20 mouse cellular contexts compared by ENCODE assay signal in genomic region chr13:102487416-102488097, GRCm38 (mm10).
DNase-seq lines count a peak whose midpoint lies in the region; ATAC-seq lines count a peak whose summit lies in the region.
"Had no signal": no experiment of that assay in that cellular context is flagged by ENCODE, and none has a peak within 500 bp of the region (broad histone marks: within the 10 kb centered on the region; RNA-seq: fewer than 3 reads in every experiment).

No protein-coding gene starts in this region.

- H3K27me3 ChIP-seq in hindbrain, embryonic 16.5 days (replicated peaks; ENCODE audit: control insufficient read depth, insufficient read depth, low read length), result no peaks in the 10 kb centered on the region
- H3K27me3 ChIP-seq in hindbrain, embryonic 12.5 days, result no peaks in the 10 kb centered on the region
- no peaks in the 10 kb centered on the region; the same call in 1 of the 2 replicates for H3K27me3 ChIP-seq in midbrain, embryonic 10.5 days (ENCODE audit: low read depth, poor library complexity, severe bottlenecking)
- H3K27me3 ChIP-seq in midbrain, embryonic 15.5 days (replicated peaks), result no peaks in the 10 kb centered on the region
- H3K27me3 ChIP-seq in midbrain, embryonic 12.5 days, result no peaks in the 10 kb centered on the region
- H3K27me3 ChIP-seq: hindbrain, embryonic 15.5 days; liver, embryonic 15.5 days had no signal

- 65% methylated on average over 4 of the region's 4 CpGs for WGBS in hindbrain, embryonic 16.5 days
- WGBS in hindbrain, embryonic 12.5 days, result 61% methylated on average over 4 of the region's 4 CpGs
- WGBS in midbrain, embryonic 10.5 days, result 43% methylated on average over 4 of the region's 4 CpGs
- WGBS in midbrain, embryonic 15.5 days, result 32% methylated on average over 4 of the region's 4 CpGs
- 27% methylated on average over 4 of the region's 4 CpGs for WGBS in midbrain, embryonic 12.5 days

- no peak overlapping the region for H3K27ac ChIP-seq in hindbrain, embryonic 16.5 days (ENCODE audit: low read depth, low read length)
- no peak overlapping the region for H3K27ac ChIP-seq in hindbrain, embryonic 12.5 days
- peak overlapping the region; percentile 46 for H3K27ac ChIP-seq in midbrain, embryonic 10.5 days (replicated peaks)
- H3K27ac ChIP-seq in midbrain, embryonic 15.5 days, result no peak overlapping the region
- H3K27ac ChIP-seq in midbrain, embryonic 12.5 days (replicated peaks), result no peak overlapping the region
- H3K27ac ChIP-seq: heart, embryonic 10.5 days; hindbrain, embryonic 15.5 days; left cerebral cortex, adult 2 months; liver, embryonic 15.5 days had no signal

- ATAC-seq in hindbrain, embryonic 16.5 days, result 0 out of 2 replicates have a peak, but pooled peaks have one; percentile 40
- no peak for ATAC-seq in hindbrain, embryonic 12.5 days (ENCODE audit: low FRiP score)
- ATAC-seq in midbrain, embryonic 15.5 days (replicated peaks), result no peak; the same call in 1 of the 2 replicates
- peak; percentile 71 for ATAC-seq in midbrain, embryonic 12.5 days (ENCODE audit: low FRiP score, low read depth)
- ATAC-seq: activated CD4-positive, CD25-positive, alpha-beta regulatory T cell, adult 4 months; intestine, postnatal 0 days had no signal

- DNase-seq in midbrain, embryonic 10.5 days (ENCODE audit: low spot score), result peak; percentile 28
- no peak for DNase-seq in right cerebral cortex, adult 2 months (ENCODE audit: low spot score in 2 of 2)
- DNase-seq in layer of hippocampus, adult 9-11 months, result no peak
- no peak for DNase-seq in left cerebral cortex, adult 18-20 months (ENCODE audit: low spot score in 2 of 2)
- DNase-seq: adrenal gland, postnatal 14 days; cerebellum, adult 18-20 months; gastrocnemius, postnatal 14 days; heart, postnatal 10 days; lung, postnatal 36 days; thymus, postnatal 25 days had no signal

- no peak overlapping the region for H3K4me2 ChIP-seq in hindbrain, embryonic 16.5 days (ENCODE audit: low read length)
- no peak overlapping the region for H3K4me2 ChIP-seq in hindbrain, embryonic 12.5 days (replicated peaks)
- no peak overlapping the region for H3K4me2 ChIP-seq in midbrain, embryonic 15.5 days
- H3K4me2 ChIP-seq in midbrain, embryonic 12.5 days (replicated peaks), result no peak overlapping the region
- H3K4me2 ChIP-seq: hindbrain, embryonic 15.5 days; liver, embryonic 15.5 days had no signal

- H3K9ac ChIP-seq in hindbrain, embryonic 16.5 days (ENCODE audit: low read depth, low read length), result no peak overlapping the region
- H3K9ac ChIP-seq in hindbrain, embryonic 12.5 days, result no peak overlapping the region
- no peak overlapping the region for H3K9ac ChIP-seq in midbrain, embryonic 15.5 days
- H3K9ac ChIP-seq in midbrain, embryonic 12.5 days (replicated peaks), result no peak overlapping the region
- H3K9ac ChIP-seq: hindbrain, embryonic 15.5 days; liver, embryonic 15.5 days had no signal

- no peak overlapping the region for H3K4me3 ChIP-seq in hindbrain, embryonic 16.5 days (ENCODE audit: low read length)
- H3K4me3 ChIP-seq in hindbrain, embryonic 12.5 days, result no peak overlapping the region
- H3K4me3 ChIP-seq in midbrain, embryonic 10.5 days, result no peak overlapping the region
- H3K4me3 ChIP-seq in midbrain, embryonic 15.5 days, result no peak overlapping the region
- H3K4me3 ChIP-seq in midbrain, embryonic 12.5 days, result no peak overlapping the region
- H3K4me3 ChIP-seq: heart, embryonic 10.5 days; hindbrain, embryonic 15.5 days; left cerebral cortex, adult 2 months; liver, embryonic 15.5 days had no signal

- no peaks in the 10 kb centered on the region for H3K36me3 ChIP-seq in hindbrain, embryonic 16.5 days (ENCODE audit: control insufficient read depth, insufficient read depth, low read length)
- no peaks in the 10 kb centered on the region for H3K36me3 ChIP-seq in hindbrain, embryonic 12.5 days
- H3K36me3 ChIP-seq in midbrain, embryonic 10.5 days, result no peaks in the 10 kb centered on the region
- H3K36me3 ChIP-seq in midbrain, embryonic 15.5 days (replicated peaks), result no peaks in the 10 kb centered on the region
- no peaks in the 10 kb centered on the region for H3K36me3 ChIP-seq in midbrain, embryonic 12.5 days
- H3K36me3 ChIP-seq: heart, embryonic 10.5 days; hindbrain, embryonic 15.5 days; liver, embryonic 15.5 days had no signal

- H3K9me3 ChIP-seq in hindbrain, embryonic 16.5 days (ENCODE audit: control insufficient read depth, low read length), result no peaks in the 10 kb centered on the region
- H3K9me3 ChIP-seq in hindbrain, embryonic 12.5 days (replicated peaks), result no peaks in the 10 kb centered on the region
- H3K9me3 ChIP-seq in midbrain, embryonic 10.5 days (replicated peaks), result no peaks in the 10 kb centered on the region
- no peaks in the 10 kb centered on the region for H3K9me3 ChIP-seq in midbrain, embryonic 15.5 days
- H3K9me3 ChIP-seq in midbrain, embryonic 12.5 days, result no peaks in the 10 kb centered on the region
- H3K9me3 ChIP-seq: heart, embryonic 10.5 days; hindbrain, embryonic 15.5 days; liver, embryonic 15.5 days had no signal

- H3K4me1 ChIP-seq in hindbrain, embryonic 16.5 days (ENCODE audit: control insufficient read depth, insufficient read depth, low read depth, low read length), result no peaks in the 10 kb centered on the region
- H3K4me1 ChIP-seq in hindbrain, embryonic 12.5 days, result no peaks in the 10 kb centered on the region
- peaks cover 6% of the 10 kb centered on the region for H3K4me1 ChIP-seq in midbrain, embryonic 10.5 days
- H3K4me1 ChIP-seq in midbrain, embryonic 15.5 days, result no peaks in the 10 kb centered on the region
- peaks cover 5% of the 10 kb centered on the region; the same call in 1 of the 2 replicates for H3K4me1 ChIP-seq in midbrain, embryonic 12.5 days
- H3K4me1 ChIP-seq: heart, embryonic 10.5 days; hindbrain, embryonic 15.5 days; liver, embryonic 15.5 days had no signal

Comparison
In these comparisons a context has a peak if more than half of its experiments do, and no peak if none do; other contexts are left out.
1. ATAC-seq: peak in hindbrain, embryonic 16.5 days (single experiment) and midbrain, embryonic 12.5 days (single experiment); none in hindbrain, embryonic 12.5 days (single experiment) and midbrain, embryonic 15.5 days (single experiment).